Mouse (Mus musculus): ENCODE results near the gene Gm27179.
"Not testable (repeated sequence)": the region's sequence is repeated elsewhere in the genome, so short reads cannot be mapped to it uniquely, and the experiment has no call there.

The Gm27179 gene

GRCm38 (mm10) chr14:69473941-69474646 is 38.3 kb downstream of the Gm27179 start:
- DNase-seq (ENCODE audit: low spot score in 2 of 2) = not testable (repeated sequence)

GRCm38 (mm10) chr14:69473322-69473721 is 39.0 kb downstream of the Gm27179 start:
- DNase-seq (ENCODE audit: low spot score in 2 of 2) = not testable (repeated sequence)

GRCm38 (mm10) chr14:69470122-69470708 is 42.1 kb downstream of the Gm27179 start:
- not testable (repeated sequence) for DNase-seq (ENCODE audit: low spot score in 2 of 2)

GRCm38 (mm10) chr14:69467612-69468366 is 44.6 kb downstream of the Gm27179 start:
- not testable (repeated sequence) for DNase-seq (ENCODE audit: low spot score in 2 of 2)

- DNase-seq (ENCODE audit: low spot score in 2 of 2) = not testable (repeated sequence)
These were observed 47.9 kb downstream of the Gm27179 start for GRCm38 (mm10) chr14:69464465-69464864.

Data from left cerebral cortex, adult 9 months (tissue).